Mouse (Mus musculus): ENCODE data around the gene Pimreg.

- no peak for TF ChIP-seq POLR2A (IDR thresholded peaks at IDR 0.05; ENCODE audit: borderline replicate concordance, extremely low read depth, low read depth, low read length)
- TF ChIP-seq CTCF (IDR thresholded peaks at IDR 0.05; ENCODE audit: insufficient read depth, low read length) = no peak
Measured at GRCm38 (mm10) chr11:72080461-72080860, 38.6 kb downstream of the Pimreg start.
